1 mouse cellular context compared by ENCODE assay signal in the genomic region with DNA sequence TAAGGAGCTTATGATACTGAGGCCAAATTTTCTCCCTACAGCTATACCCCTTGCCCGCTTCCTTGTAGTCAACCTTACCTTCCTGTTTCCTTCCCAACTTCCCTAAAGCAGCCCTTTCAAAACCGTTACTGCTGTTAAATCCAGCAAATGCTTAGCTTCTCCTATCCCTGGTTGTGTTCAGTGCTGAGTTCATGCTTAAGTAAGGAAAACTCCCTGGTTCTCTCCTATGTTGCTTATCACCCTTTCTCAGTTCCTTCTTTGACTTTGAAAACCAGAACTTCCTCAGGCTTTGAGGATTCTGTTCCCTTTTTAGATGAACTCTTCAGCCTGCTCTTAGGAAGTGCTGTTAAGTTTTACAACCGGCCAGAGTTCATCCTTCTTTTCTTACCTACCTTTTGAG.
TF ChIP-seq lines count a peak whose summit lies in the region.

No protein-coding gene starts in this region.

TF ChIP-seq in CH12.LX, 34 proteins besides CTCF, POLR2A, EP300 and RAD21 (continued from another document):
- peak; percentile 96 for TF ChIP-seq IRF4 (IDR thresholded peaks at IDR 0.05; ENCODE audit: low read depth, low read length)
- no peak for TF ChIP-seq MXI1 (IDR thresholded peaks at IDR 0.05; ENCODE audit: low read depth, low read length)
- 0 out of 2 replicates have a peak, but pooled peaks have one; percentile 16 for TF ChIP-seq TBP (conservative IDR thresholded peaks at IDR 0.05; ENCODE audit: low read depth, low read length)
- no peak for TF ChIP-seq ZNF384 (IDR thresholded peaks at IDR 0.05; ENCODE audit: low read depth, low read length)
- TF ChIP-seq MAFK (IDR thresholded peaks at IDR 0.05; ENCODE audit: insufficient replicate concordance, low read length), result peak; percentile 69
- peak; percentile 65 for TF ChIP-seq ETS1 (conservative IDR thresholded peaks at IDR 0.05; ENCODE audit: low read depth, low read length)
- peak; percentile 89; the same call in 1 of the 2 replicates for TF ChIP-seq RCOR1 (conservative IDR thresholded peaks at IDR 0.05; ENCODE audit: low read depth, low read length)
- TF ChIP-seq ZC3H11A (IDR thresholded peaks at IDR 0.05; ENCODE audit: low read depth, low read length), result no peak
- no peak for TF ChIP-seq JUND (conservative IDR thresholded peaks at IDR 0.05; ENCODE audit: low read depth, low read length)
- TF ChIP-seq POLR2AphosphoS2 (IDR thresholded peaks at IDR 0.05; ENCODE audit: low read depth, low read length), result no peak
- TF ChIP-seq MYC (IDR thresholded peaks at IDR 0.05; ENCODE audit: low read depth, low read length), result peak; percentile 69; the same call in 1 of the 2 replicates
